Mouse (Mus musculus): ENCODE measurements at regions not wholly inside any gene's neighbourhood (a gene's known extent, or its start where the extent isn't known, plus 50 kb on each side); places are given as distances from the start of the nearest gene placed in this dataset.
"Not testable (repeated sequence)": the region's sequence is repeated elsewhere in the genome, so short reads cannot be mapped to it uniquely, and the experiment has no call there.

DNA sequence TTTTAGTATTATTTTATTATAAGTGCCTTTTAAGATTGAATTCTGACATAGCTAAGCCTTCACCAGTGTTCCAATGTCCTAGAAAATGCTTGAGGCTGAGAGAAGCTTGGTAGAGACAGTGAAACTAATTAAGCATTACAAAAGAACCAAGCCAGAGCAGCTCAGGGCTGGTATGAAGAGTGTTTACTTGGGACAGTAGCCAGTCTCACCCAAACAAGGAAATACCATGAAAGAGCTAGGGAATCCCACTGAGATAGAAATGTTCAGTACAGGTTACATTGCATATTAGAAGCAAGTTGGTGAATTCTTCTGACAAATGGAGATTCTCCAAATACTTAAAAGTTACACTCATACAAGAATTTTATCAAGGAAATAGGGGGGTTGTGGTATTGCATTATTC, 54.6 kb upstream of the Galnt18 start:
- not testable (repeated sequence) for H3K27ac ChIP-seq; H3K36me3 ChIP-seq; DNase-seq (ENCODE audit: low spot score); H3K9me3 ChIP-seq; H3K4me1 ChIP-seq (replicated peaks); H3K4me3 ChIP-seq; H3K27me3 ChIP-seq (ENCODE audit: insufficient read depth, poor library complexity, severe bottlenecking)

DNA sequence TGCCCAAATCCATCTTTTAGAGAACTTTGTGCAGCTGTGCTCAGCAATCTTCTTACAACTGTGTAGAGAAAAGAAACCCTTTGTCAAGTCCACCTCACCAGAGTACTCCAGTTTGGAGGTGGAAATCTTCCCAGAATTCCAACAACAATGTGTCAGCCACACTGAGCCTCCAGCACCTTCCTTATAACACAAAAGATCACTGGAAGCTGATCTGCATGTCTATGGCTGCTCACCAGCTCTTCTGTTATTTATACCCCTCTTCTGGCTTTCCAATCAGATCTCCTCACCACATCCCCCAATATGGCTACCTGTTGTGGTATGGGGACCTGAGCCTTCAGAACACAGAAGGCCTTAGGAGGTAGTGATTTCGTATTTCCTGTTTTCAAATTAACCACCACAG, 50.2 kb upstream of the Galnt18 start:
- 74% methylated on average over 1 of the region's 1 CpGs for WGBS
- Histone ChIP-seq H3K27me3 (ENCODE audit: insufficient read depth, poor library complexity, severe bottlenecking) (no peaks in the 10 kb centered on the region), H3K4me3 (no peak overlapping the region), H3K4me1 (replicated peaks) (no peaks in the 10 kb centered on the region), H3K9me3 (no peaks in the 10 kb centered on the region), H3K27ac (no peak overlapping the region), H3K36me3 (no peaks in the 10 kb centered on the region)
- no peak for DNase-seq (ENCODE audit: low spot score)

Measured in hindbrain, embryonic 10.5 days (tissue).